Mouse (Mus musculus): ENCODE measurements around the gene Sypl2. TPM values are rescaled to one million over a fixed set of nuclear protein-coding genes. Genes with fewer than 3 reads are reported as not detected.

Gene Sypl2
- polyA plus RNA-seq (2017; shearing (Covaris generic)), result not detected

GRCm38 (mm10) chr3:108226558-108227350, at the start of gene Sypl2:
Sypl2 (minus strand) TSS chr3:108226648.

GRCm38 (mm10) chr3:108256719-108257637, 30.5 kb upstream of the Sypl2 start, which contains the start of gene Psma5:
Psma5 (plus strand) TSS chr3:108256926.

GRCm38 (mm10) chr3:108210771-108211139, 15.7 kb downstream of the Sypl2 start, which contains the start of gene Atxn7l2:
Atxn7l2 (minus strand) TSS chr3:108210934.

GRCm38 (mm10) chr3:108200329-108201323, 25.8 kb downstream of the Sypl2 start, which contains the start of gene Cyb561d1:
Cyb561d1 (minus strand) TSS chr3:108201212.

GRCm38 (mm10) chr3:108186098-108187047, 40.1 kb downstream of the Sypl2 start, which contains the start of gene Amigo1:
Amigo1 (plus strand) TSS chr3:108186335.

Other genes with a start within 250 kb of the Sypl2 start
- not detected for gene Gstm2, start 240.2 kb downstream of the Sypl2 start, polyA plus RNA-seq (2017; shearing (Covaris generic))
- 2.6 TPM for gene Gstm1, start 208.7 kb downstream of the Sypl2 start, polyA plus RNA-seq (2017; shearing (Covaris generic))
- 10.1 TPM for gene Gstm4, start 181.8 kb downstream of the Sypl2 start, polyA plus RNA-seq (2017; shearing (Covaris generic))
- 58.2 TPM for gene Ampd2, start 140.0 kb downstream of the Sypl2 start, polyA plus RNA-seq (2017; shearing (Covaris generic))
- not detected for gene Gnat2, start 133.9 kb downstream of the Sypl2 start, polyA plus RNA-seq (2017; shearing (Covaris generic))
- gene Gnai3, start 80.5 kb downstream of the Sypl2 start, polyA plus RNA-seq (2017; shearing (Covaris generic)), result 204 TPM
- not detected for gene Gpr61, start 71.8 kb downstream of the Sypl2 start, polyA plus RNA-seq (2017; shearing (Covaris generic))
- 0.56 TPM for gene Amigo1, start 40.3 kb downstream of the Sypl2 start, polyA plus RNA-seq (2017; shearing (Covaris generic))
- 25.3 TPM for gene Cyb561d1, start 25.4 kb downstream of the Sypl2 start, polyA plus RNA-seq (2017; shearing (Covaris generic))
- gene Atxn7l2, start 15.7 kb downstream of the Sypl2 start, polyA plus RNA-seq (2017; shearing (Covaris generic)), result 7.8 TPM
- gene Psma5, start 30.3 kb upstream of the Sypl2 start, polyA plus RNA-seq (2017; shearing (Covaris generic)), result 157 TPM
- gene Sort1, start 57.4 kb upstream of the Sypl2 start, polyA plus RNA-seq (2017; shearing (Covaris generic)), result 0.10 TPM
- not detected for gene Mybphl, start 138.3 kb upstream of the Sypl2 start, polyA plus RNA-seq (2017; shearing (Covaris generic))
- 2.9 TPM for gene Psrc1, start 157.2 kb upstream of the Sypl2 start, polyA plus RNA-seq (2017; shearing (Covaris generic))
- gene Celsr2, start 188.9 kb upstream of the Sypl2 start, polyA plus RNA-seq (2017; shearing (Covaris generic)), result 0.40 TPM
- gene Sars, start 218.6 kb upstream of the Sypl2 start, polyA plus RNA-seq (2017; shearing (Covaris generic)), result 172 TPM